Mouse (Mus musculus) spleen, adult 18-20 months (tissue): ENCODE measurements around the gene Arhgef2.
A peak's percentile ranks its signal among the peaks of the same experiment; 100 is the strongest.

Experiments
- DNase-seq, 2 experiments: peaks; one replicate each; pipeline ENCODE4 v3.0.0; 2022; ENCODE audit warnings: mixed read lengths in 2 of 2

The Arhgef2 gene

GRCm38 (mm10) chr3:88646426-88646995 is 40.7 kb downstream of the Arhgef2 start:
- DNase-seq, result no peak

GRCm38 (mm10) chr3:88647076-88647475 is 41.3 kb downstream of the Arhgef2 start:
- DNase-seq, result no peak

- DNase-seq, result peak in 1 of 2 experiments; percentile 37
Observed at GRCm38 (mm10) chr3:88647779-88648413, 42.1 kb downstream of the Arhgef2 start.

- no peak for DNase-seq
Observed at GRCm38 (mm10) chr3:88648452-88649168, 42.8 kb downstream of the Arhgef2 start.

- peak in 1 of 2 experiments; percentile 25 for DNase-seq
Observed at GRCm38 (mm10) chr3:88649186-88649585, 43.4 kb downstream of the Arhgef2 start.

- no peak for DNase-seq
Observed at GRCm38 (mm10) chr3:88649967-88650366, 44.2 kb downstream of the Arhgef2 start.

- DNase-seq, result no peak
Observed at GRCm38 (mm10) chr3:88650713-88651504, 45.1 kb downstream of the Arhgef2 start.

- DNase-seq, result no peak
Observed at GRCm38 (mm10) chr3:88651669-88652618, 46.2 kb downstream of the Arhgef2 start.

- no peak for DNase-seq
Observed at GRCm38 (mm10) chr3:88652846-88653515, 47.2 kb downstream of the Arhgef2 start, which contains the start of gene Rxfp4. TSS of gene Rxfp4 (minus strand) at chr3:88653142.

- DNase-seq, result no peak
Observed at GRCm38 (mm10) chr3:88653516-88654370, 48.0 kb downstream of the Arhgef2 start.

GRCm38 (mm10) chr3:88654621-88655020 is 48.9 kb downstream of the Arhgef2 start:
- DNase-seq, result no peak

GRCm38 (mm10) chr3:88655619-88656018 is 49.9 kb downstream of the Arhgef2 start:
- no peak for DNase-seq

GRCm38 (mm10) chr3:88658441-88659127 is 52.8 kb downstream of the Arhgef2 start:
- DNase-seq, result no peak

- DNase-seq, result no peak
Observed at GRCm38 (mm10) chr3:88659798-88660197, 54.0 kb downstream of the Arhgef2 start.

- DNase-seq, result peak; percentile 18 to 41
Observed at GRCm38 (mm10) chr3:88664095-88664494, 58.3 kb downstream of the Arhgef2 start.

- DNase-seq, result peak in 1 of 2 experiments; percentile 45
Observed at GRCm38 (mm10) chr3:88677399-88677798, 71.6 kb downstream of the Arhgef2 start.

GRCm38 (mm10) chr3:88683814-88684213 is 78.0 kb downstream of the Arhgef2 start:
- DNase-seq, result no peak

- no peak for DNase-seq
Observed at GRCm38 (mm10) chr3:88684236-88684979, 78.6 kb downstream of the Arhgef2 start.
